Mouse (Mus musculus) bone marrow macrophage, adult 2 months (primary cell): ENCODE measurements around the gene Klhl10. TPM values are rescaled to one million over a fixed set of nuclear protein-coding genes. Genes with fewer than 3 reads are reported as not detected.

Experiments
- H3K27ac ChIP-seq: 2 replicates; pipeline ENCODE4 v1.5.1; 2012; ENCODE audit warnings: low read depth, low read length; ENCODE audit not compliant: insufficient read depth
- H3K4me1 ChIP-seq: 2 replicates; pipeline ENCODE4 v1.6.1; 2012; ENCODE audit warnings: low read length; ENCODE audit not compliant: control insufficient read depth, insufficient read depth
- H3K4me3 ChIP-seq: 2 replicates; pipeline ENCODE4 v1.5.1; 2012; ENCODE audit warnings: mild to moderate bottlenecking, low read length, moderate library complexity; ENCODE audit not compliant: insufficient read depth
- CTCF ChIP-seq: IDR thresholded peaks from 2 replicates; pipeline ENCODE4 v1.5.1; 2012; ENCODE audit warnings: low read depth, mild to moderate bottlenecking, low read length, moderate library complexity
- POLR2A ChIP-seq: IDR thresholded peaks from 2 replicates; pipeline ENCODE4 v1.6.1; 2012; ENCODE audit warnings: mild to moderate bottlenecking, low read depth, low read length, borderline replicate concordance
- polyA plus RNA-seq: library from polyadenylated mRNA; stranded (reverse); fragments of >200 nt; gene quantifications from 2 replicates; pipeline ENCODE4 v1.2.4, GENCODE M21; 2012; ENCODE audit not compliant: missing spikeins, insufficient read depth, insufficient read length

The Klhl10 gene
- polyA plus RNA-seq, 1 experiment: not detected

DNA sequence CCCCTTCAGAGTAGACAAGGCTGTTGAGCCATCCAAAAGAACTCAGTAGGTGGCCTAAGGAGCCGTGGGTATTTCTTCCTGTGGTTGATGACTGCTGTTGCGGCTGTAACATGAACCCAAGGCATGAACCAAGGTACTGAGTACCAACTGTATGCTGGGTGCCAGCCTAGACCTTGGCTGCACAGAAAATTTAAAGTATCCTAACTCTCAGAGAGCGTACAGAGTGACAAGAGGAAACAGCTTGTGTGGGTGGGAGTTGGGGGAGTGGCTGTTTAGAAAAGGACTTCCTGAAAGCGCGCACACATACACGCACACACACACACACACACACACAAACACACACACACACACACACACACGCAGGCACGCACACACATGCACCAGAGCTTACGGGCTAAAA, 42.4 kb upstream of the Klhl10 start:
- TF ChIP-seq POLR2A: no peak
- no peak for TF ChIP-seq CTCF
- H3K4me3 ChIP-seq: no peak overlapping the region
- H3K27ac ChIP-seq: no peak overlapping the region
- H3K4me1 ChIP-seq: peaks cover 30% of the 10 kb centered on the region

- no peak overlapping the region for H3K4me3 ChIP-seq
- no peak overlapping the region for H3K27ac ChIP-seq
- TF ChIP-seq CTCF: no peak
- no peak for TF ChIP-seq POLR2A
- H3K4me1 ChIP-seq: peaks cover 27% of the 10 kb centered on the region
Observed at GRCm38 (mm10) chr11:100399727-100400538, 41.8 kb upstream of the Klhl10 start.

GRCm38 (mm10) chr11:100400842-100401241, 40.9 kb upstream of the Klhl10 start:
- no peak for TF ChIP-seq POLR2A
- no peak for TF ChIP-seq CTCF
- Histone ChIP-seq H3K4me3 (no peak overlapping the region), H3K4me1 (peaks cover 24% of the 10 kb centered on the region), H3K27ac (peak overlapping the region; percentile 33)

DNA sequence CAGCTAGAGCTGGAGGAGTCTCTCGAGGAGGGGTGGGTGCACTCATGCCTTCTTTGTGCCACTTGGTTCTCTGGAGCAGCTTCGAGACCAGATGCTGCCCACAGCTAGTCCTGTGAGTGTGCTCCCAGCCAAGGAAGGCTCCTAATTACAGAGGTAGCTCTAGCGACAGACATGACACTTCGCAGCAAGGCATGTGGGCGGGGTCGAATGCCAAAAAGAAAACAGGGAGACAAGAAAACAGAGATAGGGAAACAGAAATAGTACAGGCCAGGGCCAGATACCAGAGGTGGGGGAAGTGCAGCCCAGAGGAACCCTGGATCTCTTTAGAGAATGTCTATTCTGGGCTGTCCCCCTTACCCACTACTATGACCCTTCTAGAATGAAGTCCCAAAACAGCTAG, 39.5 kb upstream of the Klhl10 start:
- TF ChIP-seq POLR2A (no peak), CTCF (no peak)
- Histone ChIP-seq H3K4me1 (peaks cover 18% of the 10 kb centered on the region), H3K4me3 (no peak overlapping the region), H3K27ac (no peak overlapping the region)

DNA sequence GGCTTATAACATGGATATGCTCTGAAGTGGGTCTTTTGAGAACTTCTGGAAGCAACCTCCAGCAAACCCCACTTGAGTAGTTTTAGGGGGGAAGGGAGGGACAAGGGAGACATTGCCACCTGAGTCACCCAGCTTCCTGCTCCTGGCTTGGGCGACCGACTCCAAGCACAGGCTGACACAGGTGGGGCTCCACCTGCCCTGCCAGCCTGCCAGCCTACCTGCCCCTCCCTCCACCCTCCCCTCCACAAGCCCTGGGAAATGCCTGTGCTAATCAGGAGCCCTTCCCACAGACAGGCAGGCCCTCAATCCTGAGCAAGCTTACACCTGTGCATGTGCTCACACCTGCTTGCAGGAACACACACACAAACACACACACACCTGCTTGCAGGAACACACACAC, 39.0 kb upstream of the Klhl10 start:
- no peak for TF ChIP-seq POLR2A
- no peak for TF ChIP-seq CTCF
- H3K27ac ChIP-seq: no peak overlapping the region
- H3K4me1 ChIP-seq: peaks cover 18% of the 10 kb centered on the region
- no peak overlapping the region for H3K4me3 ChIP-seq

- no peak overlapping the region for H3K4me3 ChIP-seq
- TF ChIP-seq POLR2A (no peak), CTCF (no peak)
- peaks cover 18% of the 10 kb centered on the region for H3K4me1 ChIP-seq
- no peak overlapping the region for H3K27ac ChIP-seq
Observed at GRCm38 (mm10) chr11:100403445-100404134, 38.1 kb upstream of the Klhl10 start.

DNA sequence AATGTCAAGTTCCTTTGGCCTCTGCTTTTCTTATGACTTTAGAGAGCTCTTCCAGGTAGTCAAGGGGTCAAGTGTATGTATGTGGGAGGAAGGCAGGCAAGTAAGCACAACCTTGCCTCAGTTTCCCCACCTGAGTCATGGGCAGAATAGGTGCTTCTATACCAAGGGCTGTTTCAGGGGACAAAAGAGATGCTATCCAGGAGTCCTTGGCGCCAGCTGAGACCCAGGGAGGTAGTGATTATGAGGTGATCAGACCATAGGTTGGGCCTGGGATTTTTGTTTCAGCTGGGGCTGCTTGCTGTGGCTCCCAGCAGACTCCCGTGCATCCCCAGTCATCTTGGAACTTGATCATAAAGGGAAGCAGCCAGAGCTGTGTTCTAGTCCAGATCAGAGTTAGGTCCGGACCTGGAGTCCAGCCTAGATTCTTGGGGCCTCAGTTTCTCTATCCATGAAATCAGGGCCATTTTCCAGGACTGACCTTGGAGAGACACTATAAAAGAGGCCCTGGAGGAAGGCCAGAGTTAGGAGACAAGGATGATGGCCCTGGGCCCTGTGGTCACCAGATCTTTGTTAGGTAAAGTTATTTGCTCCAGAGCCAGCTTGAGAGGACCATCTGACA, 37.2 kb upstream of the Klhl10 start:
- H3K4me3 ChIP-seq: no peak overlapping the region
- TF ChIP-seq POLR2A (no peak), CTCF (no peak)
- H3K27ac ChIP-seq: no peak overlapping the region
- peaks cover 16% of the 10 kb centered on the region for H3K4me1 ChIP-seq

- H3K4me3 ChIP-seq: no peak overlapping the region
- no peak overlapping the region for H3K27ac ChIP-seq
- no peak for TF ChIP-seq CTCF
- no peak for TF ChIP-seq POLR2A
- H3K4me1 ChIP-seq: peaks cover 3% of the 10 kb centered on the region
Observed at GRCm38 (mm10) chr11:100406273-100406672, 35.4 kb upstream of the Klhl10 start.

DNA sequence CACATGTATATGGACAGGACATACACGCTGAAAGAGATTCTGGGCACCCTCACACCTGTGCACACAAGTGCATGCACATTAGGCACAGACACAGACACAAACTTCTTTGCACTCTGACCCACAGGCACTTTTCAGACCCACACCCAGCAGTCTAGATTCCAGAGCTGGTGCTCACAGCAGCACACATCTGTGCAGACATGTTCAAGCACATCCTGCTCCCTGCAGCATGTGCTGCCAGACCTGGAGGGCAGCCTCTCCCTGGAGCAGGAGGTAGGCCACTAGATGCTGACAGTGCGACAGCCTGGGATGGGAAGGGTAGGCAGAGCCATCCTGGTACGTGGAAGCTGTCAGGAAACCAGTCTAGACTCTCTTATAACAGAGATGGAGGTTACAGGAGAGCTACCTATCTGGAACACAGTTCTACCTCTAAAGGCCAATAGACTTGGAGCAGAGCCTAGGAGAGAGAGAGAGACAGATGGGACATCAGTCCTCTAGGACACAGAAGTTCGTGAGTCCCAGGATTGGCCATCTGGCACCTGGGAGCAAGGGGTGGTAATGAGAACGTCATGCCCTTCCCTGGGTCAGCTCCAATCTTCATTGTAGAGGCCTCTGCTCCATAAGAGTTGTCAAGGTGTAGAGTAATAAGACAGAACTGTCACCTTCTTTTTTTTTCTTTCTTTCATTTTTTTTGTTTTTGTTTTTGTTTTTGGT, 34.6 kb upstream of the Klhl10 start:
- no peaks in the 10 kb centered on the region; the same call in 1 of the 2 replicates for H3K4me1 ChIP-seq
- TF ChIP-seq POLR2A: no peak
- TF ChIP-seq CTCF: no peak
- no peak overlapping the region for H3K4me3 ChIP-seq
- no peak overlapping the region for H3K27ac ChIP-seq
